Mouse (Mus musculus) stomach, embryonic 16.5 days (tissue): ENCODE measurements around the gene Arfgap2. TPM values are rescaled to one million over a fixed set of nuclear protein-coding genes. Genes with fewer than 3 reads are reported as not detected.
"Not testable (repeated sequence)": the region's sequence is repeated elsewhere in the genome, so short reads cannot be mapped to it uniquely, and the experiment has no call there.

Experiments used
- ATAC-seq: fragments of 200-750 bp; cut with Nextera tagmentation; 2 replicates; pipeline ENCODE4 v1.8.0; 2017; ENCODE audit warnings: moderate number of reproducible peaks, moderate TSS enrichment; ENCODE audit not compliant: insufficient read depth, low FRiP score
- H3K27ac ChIP-seq: fragments of 300-500 bp; sonication (generic); 2 replicates; pipeline ENCODE4 v1.5.1; 2014; ENCODE audit warnings: low read length
- H3K27me3 ChIP-seq: fragments of 300-500 bp; sonication (generic); 2 replicates; pipeline ENCODE4 v1.6.1; 2014; ENCODE audit warnings: low read length, control low read depth, mixed read lengths; ENCODE audit not compliant: control insufficient read depth, insufficient read depth
- H3K36me3 ChIP-seq: fragments of 300-500 bp; sonication (generic); 2 replicates; pipeline ENCODE4 v1.6.1; 2014; ENCODE audit warnings: low read length; ENCODE audit not compliant: control insufficient read depth, insufficient read depth
- H3K4me1 ChIP-seq: fragments of 300-500 bp; sonication (generic); 2 replicates; pipeline ENCODE4 v1.6.1; 2014; ENCODE audit warnings: low read length, control low read depth, mixed read lengths; ENCODE audit not compliant: control insufficient read depth, insufficient read depth
- H3K4me2 ChIP-seq: fragments of 300-500 bp; sonication (generic); 2 replicates; pipeline ENCODE4 v1.6.1; 2014; ENCODE audit warnings: low read depth, low read length, mixed read lengths
- H3K4me3 ChIP-seq: fragments of 300-500 bp; sonication (generic); replicated peaks from 2 replicates; pipeline ENCODE4 v1.5.1; 2014; ENCODE audit warnings: mild to moderate bottlenecking, low read length
- H3K9ac ChIP-seq: fragments of 300-500 bp; sonication (generic); 2 replicates; pipeline ENCODE4 v1.6.1; 2014; ENCODE audit warnings: low read length
- H3K9me3 ChIP-seq: fragments of 300-500 bp; sonication (generic); replicated peaks from 2 replicates; pipeline ENCODE4 v1.6.1; 2016; ENCODE audit warnings: low read length, control low read depth; ENCODE audit not compliant: control insufficient read depth
- WGBS: fragments of 180-500 bp; shearing (Covaris S2); extraction: QIAGEN DNeasy Blood & Tissue Kit; methylation state at CpG from one replicate; pipeline ENCODE4 v1.1.7; 2014; 5-methylcytosine and 5-hydroxymethylcytosine counted together
- polyA plus RNA-seq: library from polyadenylated mRNA; unstranded; fragments of >200 nt; fragmentation: Nextera tagmentation; extraction: Ambion mirVana; gene quantifications from 2 replicates; pipeline ENCODE4 v1.2.1, GENCODE M21; 2015

Gene Arfgap2
- 82.0 and 82.3 TPM in 2 replicates for polyA plus RNA-seq

DNA sequence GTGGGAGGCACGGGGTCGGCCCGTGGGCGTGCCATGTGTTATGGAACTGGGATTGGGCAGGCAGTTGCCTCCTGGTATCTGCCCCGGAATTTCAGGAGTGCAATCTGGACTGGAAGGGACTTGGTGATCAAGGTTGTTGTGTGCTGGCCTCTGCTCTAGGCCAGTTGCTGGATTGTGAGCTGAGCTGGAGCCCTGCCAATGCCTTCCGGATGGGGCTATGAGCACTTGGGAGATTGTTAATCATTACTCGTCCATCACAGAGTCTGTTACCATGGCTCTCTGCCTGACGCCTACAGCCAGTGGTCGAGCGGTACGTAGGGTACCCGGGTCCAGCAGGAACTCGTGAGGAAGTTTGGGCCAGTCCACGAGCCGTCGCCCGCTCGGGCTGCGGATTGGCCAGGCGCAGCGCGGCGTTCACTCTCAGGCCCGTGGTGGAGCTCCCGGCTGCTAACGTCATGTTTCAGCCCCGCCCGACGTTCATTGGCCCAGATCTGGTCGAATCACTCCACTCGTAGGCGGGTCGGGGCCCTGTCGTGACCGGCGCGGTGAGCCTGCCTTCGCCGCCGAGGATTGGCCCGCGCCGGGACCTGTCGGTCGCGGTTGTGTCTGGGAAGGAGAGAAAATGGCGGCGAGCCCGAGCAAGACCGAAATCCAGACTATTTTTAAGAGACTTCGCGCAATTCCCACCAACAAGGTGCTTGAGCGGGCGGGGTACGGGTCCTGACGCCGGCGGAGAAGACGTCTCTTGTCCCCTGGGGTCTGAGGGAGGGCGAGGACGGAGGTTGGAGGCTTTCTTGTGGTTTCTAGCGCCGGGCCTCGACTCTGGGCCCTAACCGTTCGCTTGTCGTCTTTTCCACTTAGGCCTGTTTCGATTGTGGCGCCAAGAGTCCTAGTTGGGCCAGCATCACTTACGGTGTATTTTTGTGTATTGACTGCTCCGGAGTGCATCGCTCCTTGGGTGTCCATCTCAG is at the start of gene Arfgap2:
TSS of gene Arfgap2 (plus strand) at position 264 of the 971 bp plus-strand sequence.
- peak within 1 kb of the TSS; percentile 96 for H3K27ac ChIP-seq
- peak within 1 kb of the TSS; percentile 88 for H3K4me2 ChIP-seq
- peaks cover 15% of the 10 kb centered on the region; the same call in 1 of the 2 replicates for H3K36me3 ChIP-seq
- WGBS = 1% methylated on average over 72 of the region's 72 CpGs
- H3K27me3 ChIP-seq = no peaks in the 10 kb centered on the region
- ATAC-seq = peak; percentile 99
- peak within 1 kb of the TSS; percentile 85 for H3K4me3 ChIP-seq
- H3K4me1 ChIP-seq = peaks cover 14% of the 10 kb centered on the region
- H3K9ac ChIP-seq = peak within 1 kb of the TSS; percentile 95
- H3K9me3 ChIP-seq = no peaks in the 10 kb centered on the region

DNA sequence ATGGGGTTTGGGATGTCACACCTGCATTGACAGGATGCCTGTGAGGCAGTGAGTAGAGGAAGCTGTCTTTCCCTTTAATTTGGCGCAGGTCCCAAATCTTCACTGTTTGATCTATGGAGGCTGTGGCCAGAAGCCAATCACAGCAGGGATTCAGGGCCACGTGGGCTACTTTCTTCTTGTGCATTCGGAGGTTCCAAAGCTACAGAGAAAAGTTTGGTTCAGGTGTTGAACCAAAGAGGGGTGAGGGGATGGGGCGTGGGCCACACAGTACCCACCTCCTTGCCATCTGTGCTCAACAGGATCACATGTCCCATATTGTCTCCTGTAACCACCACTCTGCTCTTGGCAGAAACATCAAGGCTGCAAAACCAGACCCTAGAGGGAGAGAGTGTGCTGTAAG is 47.7 kb upstream of the Arfgap2 start:
- Histone ChIP-seq H3K4me2 (no peak overlapping the region), H3K9me3 (no peaks in the 10 kb centered on the region), H3K36me3 (peaks cover 5% of the 10 kb centered on the region; the same call in 1 of the 2 replicates), H3K4me1 (no peaks in the 10 kb centered on the region), H3K27me3 (no peaks in the 10 kb centered on the region), H3K27ac (no peak overlapping the region), H3K9ac (no peak overlapping the region), H3K4me3 (no peak overlapping the region)
- WGBS = 64% methylated on average over 4 of the region's 4 CpGs
- ATAC-seq = no peak

- no peak overlapping the region for H3K4me2 ChIP-seq
- no peak overlapping the region for H3K27ac ChIP-seq
- no peaks in the 10 kb centered on the region for H3K9me3 ChIP-seq
- H3K9ac ChIP-seq = no peak overlapping the region
- WGBS = 92% methylated on average over 3 of the region's 3 CpGs
- H3K4me3 ChIP-seq = no peak overlapping the region
- H3K27me3 ChIP-seq = no peaks in the 10 kb centered on the region
- H3K36me3 ChIP-seq = 0 out of 2 replicates have a peak, but pooled peaks cover 7% of the 10 kb centered on the region
- ATAC-seq = no peak
- H3K4me1 ChIP-seq = no peaks in the 10 kb centered on the region
Measured at GRCm38 (mm10) chr2:91220501-91220900, 44.3 kb upstream of the Arfgap2 start.

DNA sequence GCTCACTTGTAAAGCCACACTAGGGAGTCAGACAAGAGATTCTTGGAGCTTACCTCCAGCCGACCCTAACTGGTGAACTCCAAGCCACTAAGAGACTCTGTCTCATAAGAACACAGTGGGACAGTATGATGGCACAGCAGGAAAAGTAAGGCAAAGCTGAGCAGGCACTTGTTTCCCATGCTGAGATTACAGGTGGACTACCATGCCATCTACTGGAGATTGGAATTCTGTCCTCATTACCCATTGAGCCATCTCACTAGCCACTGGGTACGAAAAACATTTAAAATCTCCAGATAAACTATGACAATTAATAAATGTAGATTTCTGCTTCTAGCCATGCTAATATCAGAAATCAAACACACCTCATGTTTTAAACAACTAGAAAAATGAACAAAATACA is 41.2 kb upstream of the Arfgap2 start:
- Histone ChIP-seq H3K9me3 (no peaks in the 10 kb centered on the region), H3K27ac (no peak overlapping the region), H3K4me2 (no peak overlapping the region), H3K4me1 (no peaks in the 10 kb centered on the region), H3K9ac (no peak overlapping the region), H3K36me3 (0 out of 2 replicates have a peak, but pooled peaks cover 7% of the 10 kb centered on the region), H3K27me3 (no peaks in the 10 kb centered on the region), H3K4me3 (no peak overlapping the region)
- WGBS = 92% methylated on average over 2 of the region's 2 CpGs
- ATAC-seq = no peak

GRCm38 (mm10) chr2:91229735-91230134 is 35.0 kb upstream of the Arfgap2 start:
- no peak for ATAC-seq

DNA sequence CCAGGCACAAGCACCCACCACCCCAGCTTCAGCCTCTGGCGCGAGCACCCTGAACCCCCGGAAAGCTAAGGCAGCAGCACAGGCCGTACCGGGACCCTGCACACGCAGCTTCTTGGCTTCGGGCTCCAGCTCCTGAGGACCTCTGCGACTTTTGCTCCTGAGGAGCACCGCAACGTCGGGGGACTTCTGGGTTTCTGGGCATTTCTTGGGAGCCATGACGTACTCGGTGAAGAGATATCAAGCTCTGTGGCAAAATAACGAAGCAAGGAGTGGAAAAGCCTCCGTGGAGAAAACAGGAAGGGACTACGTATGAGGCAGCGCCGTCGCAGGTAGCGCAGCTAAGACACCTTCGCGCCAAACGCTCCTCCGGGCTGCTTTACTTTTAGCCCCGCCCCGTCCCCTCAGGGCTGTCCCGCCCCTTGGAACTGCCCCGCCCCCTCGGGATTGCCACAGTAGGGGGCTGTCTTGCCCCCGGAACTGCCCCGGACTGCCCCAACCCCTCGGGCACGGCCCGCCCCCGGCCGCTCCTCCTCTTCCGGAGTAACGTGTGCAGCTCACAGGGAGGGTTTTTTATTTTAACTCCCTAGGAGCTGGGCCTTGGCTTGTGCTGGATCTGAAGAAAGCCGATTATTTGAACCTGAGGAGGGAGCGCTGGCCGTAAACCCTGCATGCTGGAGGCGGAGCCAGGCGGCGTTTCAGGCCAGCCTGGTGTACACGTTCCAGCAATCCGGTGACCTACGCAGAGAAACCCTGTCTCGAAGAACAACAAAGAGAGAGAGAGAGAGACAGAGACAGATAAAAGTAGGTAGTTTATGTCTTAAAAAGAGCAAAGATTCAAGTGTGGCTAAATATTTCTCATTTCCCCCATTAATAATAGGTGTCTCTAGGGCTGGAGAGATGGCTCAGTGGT is 27.9 kb upstream of the Arfgap2 start, which contains the start of gene Ddb2:
TSS of gene Ddb2 (minus strand) at position 382 of the 910 bp plus-strand sequence.
- H3K4me2 ChIP-seq = peak within 1 kb of the TSS; percentile 82
- peak within 1 kb of the TSS; percentile 71 for H3K4me3 ChIP-seq
- H3K4me1 ChIP-seq = no peaks in the 10 kb centered on the region; the same call in 1 of the 2 replicates
- WGBS = under 1% methylated on average over 48 of the region's 48 CpGs
- peak within 1 kb of the TSS; percentile 92 for H3K27ac ChIP-seq
- no peaks in the 10 kb centered on the region for H3K9me3 ChIP-seq
- H3K27me3 ChIP-seq = no peaks in the 10 kb centered on the region
- peak; percentile 99 for ATAC-seq
- no peaks in the 10 kb centered on the region for H3K36me3 ChIP-seq
- H3K9ac ChIP-seq = peak within 1 kb of the TSS; percentile 85

More at GRCm38 (mm10) chr2:91229735-91230134, 35.0 kb upstream of the Arfgap2 start:
- H3K27ac ChIP-seq = no peak overlapping the region
- H3K9ac ChIP-seq = no peak overlapping the region
- no peaks in the 10 kb centered on the region for H3K9me3 ChIP-seq
- 83% methylated on average over 2 of the region's 2 CpGs for WGBS
- H3K4me2 ChIP-seq = no peak overlapping the region
- H3K36me3 ChIP-seq = no peaks in the 10 kb centered on the region
- H3K27me3 ChIP-seq = no peaks in the 10 kb centered on the region
- no peaks in the 10 kb centered on the region for H3K4me1 ChIP-seq
- H3K4me3 ChIP-seq = no peak overlapping the region

- H3K27ac ChIP-seq = peak overlapping the region; percentile 92
- H3K4me2 ChIP-seq = peak overlapping the region; percentile 82
Measured at GRCm38 (mm10) chr2:91237511-91238080, 27.2 kb upstream of the Arfgap2 start.

DNA sequence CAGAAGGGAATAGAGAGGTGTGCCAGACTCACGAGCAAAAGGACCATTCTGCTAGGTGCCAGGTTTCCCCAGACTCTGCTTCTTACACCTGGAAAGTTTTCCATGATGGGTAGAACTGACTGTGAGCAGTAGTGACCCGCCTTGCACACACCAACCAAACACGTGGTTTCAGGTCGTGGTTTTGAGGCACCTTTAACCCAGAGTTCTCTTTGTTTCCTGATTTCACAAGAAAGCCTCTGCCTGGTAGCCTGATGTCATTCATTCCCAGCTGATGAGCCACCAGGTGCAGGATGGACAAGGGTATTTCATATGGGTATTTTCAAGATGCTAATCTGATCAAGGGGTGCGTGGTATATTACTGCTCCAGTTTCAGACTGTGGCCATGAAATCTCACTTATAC is 22.2 kb upstream of the Arfgap2 start:
- no peaks in the 10 kb centered on the region for H3K36me3 ChIP-seq
- no peak for ATAC-seq
- H3K9ac ChIP-seq = no peak overlapping the region
- H3K9me3 ChIP-seq = no peaks in the 10 kb centered on the region
- WGBS = 58% methylated on average over 5 of the region's 5 CpGs
- no peaks in the 10 kb centered on the region for H3K27me3 ChIP-seq
- peaks cover 3% of the 10 kb centered on the region; the same call in 1 of the 2 replicates for H3K4me1 ChIP-seq
- H3K4me3 ChIP-seq = no peak overlapping the region
- no peak overlapping the region for H3K4me2 ChIP-seq
- no peak overlapping the region for H3K27ac ChIP-seq

More at GRCm38 (mm10) chr2:91237511-91238080, 27.2 kb upstream of the Arfgap2 start:
- Histone ChIP-seq H3K4me3 (peak overlapping the region; percentile 71), H3K9ac (peak overlapping the region; percentile 70; the same call in 1 of the 2 replicates)
- not testable (repeated sequence) for H3K9me3 ChIP-seq, H3K4me1 ChIP-seq, H3K27me3 ChIP-seq, H3K36me3 ChIP-seq
- ATAC-seq = peak; percentile 28; the same call in 1 of the 2 replicates
- 11% methylated on average over 4 of the region's 4 CpGs for WGBS
